Mouse (Mus musculus) frontal cortex, postnatal 36 days (tissue): Measurements from ENCODE around the gene Cda.

Experiments
- DNase-seq, 2 experiments: peaks; one replicate each; pipeline ENCODE4 v3.0.0; 2022; ENCODE audit warnings: low spot score in 2 of 2

Cda gene

GRCm38 (mm10) chr4:138307739-138308138 lies 60.1 kb downstream of the Cda start:
- DNase-seq: no peak

DNA sequence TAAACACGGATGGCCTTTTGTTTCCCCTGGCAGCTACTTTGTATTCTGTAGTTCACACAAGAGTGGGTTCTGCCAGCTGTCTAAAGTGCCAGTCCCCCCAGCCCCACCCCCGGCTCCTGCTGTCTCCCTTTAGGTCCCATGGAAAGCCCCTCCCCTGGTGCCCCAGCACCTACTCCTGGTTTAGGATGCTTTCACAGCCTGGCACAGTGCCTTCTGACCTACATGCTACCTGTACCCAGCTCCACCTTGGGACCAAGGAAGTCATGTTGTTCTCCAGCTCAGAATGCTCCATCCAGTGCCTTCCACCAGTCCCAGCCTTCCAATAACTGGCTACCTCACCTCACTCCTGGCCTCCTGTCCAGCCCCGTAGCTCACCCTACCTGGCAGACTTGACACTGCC lies 60.8 kb downstream of the Cda start:
- no peak for DNase-seq

- DNase-seq: peak; percentile 96 to 99
Measured at GRCm38 (mm10) chr4:138304340-138305104, 63.3 kb downstream of the Cda start, which contains the start of gene Ddost. Gene Ddost, plus strand, starts transcription at chr4:138304730.

GRCm38 (mm10) chr4:138303742-138304141 lies 64.0 kb downstream of the Cda start:
- no peak for DNase-seq

GRCm38 (mm10) chr4:138303011-138303410 lies 64.8 kb downstream of the Cda start:
- no peak for DNase-seq

DNA sequence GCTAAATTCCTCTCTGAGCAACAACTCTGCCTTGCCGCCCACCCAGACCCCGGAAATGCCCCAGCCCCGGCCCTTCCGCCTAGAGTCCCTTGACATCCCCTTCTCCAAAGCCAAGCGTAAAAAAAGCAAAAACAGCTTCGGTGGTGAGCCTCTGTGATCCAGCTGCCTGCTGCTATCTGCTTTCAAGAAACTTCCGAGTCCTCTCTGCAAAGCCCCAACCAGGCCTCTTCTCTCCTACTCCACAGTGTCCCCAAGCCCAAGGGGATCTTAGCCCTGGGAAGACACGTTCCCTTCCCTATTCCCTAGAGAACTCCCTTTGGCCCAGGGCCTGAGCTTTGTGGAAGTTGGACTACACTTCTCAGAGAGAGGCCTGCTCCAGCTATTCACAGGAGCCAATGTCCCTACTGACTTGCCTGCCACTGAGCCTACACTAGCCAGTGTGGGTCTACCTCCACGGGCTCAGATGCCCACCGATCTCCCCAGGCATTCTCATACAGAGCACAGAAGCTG lies 66.5 kb downstream of the Cda start:
- no peak for DNase-seq

DNA sequence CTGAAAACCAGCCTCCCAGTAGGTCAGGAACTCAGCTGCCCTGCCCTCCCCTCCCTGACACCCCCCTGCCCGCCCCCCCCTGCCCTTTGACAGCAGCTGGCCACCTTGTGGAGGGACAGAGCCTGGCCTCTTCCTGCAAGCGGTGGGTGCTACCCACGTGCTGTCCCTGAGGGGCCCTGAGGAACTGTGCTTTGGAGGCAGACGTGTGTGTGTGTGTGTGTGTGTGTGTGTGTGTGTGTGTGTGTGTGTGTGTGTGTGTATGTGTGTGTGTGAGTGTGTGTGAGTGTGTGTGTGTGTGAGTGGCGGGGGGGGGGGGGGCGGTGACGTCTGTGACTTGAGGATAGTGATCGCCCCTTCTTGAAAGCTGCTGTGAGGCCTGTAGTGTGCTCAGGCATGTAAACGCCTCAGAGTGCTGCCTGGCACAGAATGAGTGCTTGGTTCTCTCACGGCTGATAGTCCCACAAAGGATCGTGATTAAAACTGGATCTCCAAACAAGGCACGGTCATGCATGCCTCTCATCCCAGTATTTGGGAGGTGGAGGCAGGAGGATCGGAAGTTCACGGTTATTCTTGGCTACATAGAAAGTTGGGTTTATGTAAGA lies 73.7 kb downstream of the Cda start:
- no peak for DNase-seq

DNA sequence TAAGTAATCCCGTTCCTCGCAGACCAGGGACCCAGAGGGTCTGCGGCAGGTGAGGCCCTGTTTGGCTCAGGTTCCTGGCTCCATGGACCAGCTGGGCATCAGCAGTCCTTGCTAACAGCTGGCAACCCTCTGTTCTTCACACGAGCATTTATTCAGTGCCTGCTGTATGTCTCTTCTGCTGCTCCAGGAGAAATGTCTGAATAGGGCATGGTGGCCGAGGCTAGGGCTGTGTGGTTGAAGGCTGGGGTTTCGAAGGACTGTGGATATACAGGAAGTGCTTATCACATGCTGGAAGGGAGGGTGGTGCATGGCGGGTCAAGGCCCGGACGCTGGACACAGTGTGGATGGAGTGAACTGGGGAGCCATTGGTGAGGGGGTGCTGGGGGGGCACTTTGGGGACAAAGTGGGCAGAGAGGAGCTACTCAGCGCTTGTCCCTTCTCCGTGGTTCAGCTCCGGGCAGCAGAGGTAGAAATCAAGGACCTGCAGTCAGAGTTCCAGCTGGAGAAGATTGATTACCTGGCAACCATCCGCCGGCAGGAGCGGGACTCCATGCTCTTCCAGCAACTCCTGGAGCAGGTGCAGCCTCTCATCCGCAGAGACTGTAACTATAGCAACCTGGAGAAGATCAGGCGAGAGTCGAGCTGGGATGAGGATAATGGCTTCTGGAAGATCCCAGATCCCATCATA lies 74.4 kb downstream of the Cda start:
- no peak for DNase-seq

DNA sequence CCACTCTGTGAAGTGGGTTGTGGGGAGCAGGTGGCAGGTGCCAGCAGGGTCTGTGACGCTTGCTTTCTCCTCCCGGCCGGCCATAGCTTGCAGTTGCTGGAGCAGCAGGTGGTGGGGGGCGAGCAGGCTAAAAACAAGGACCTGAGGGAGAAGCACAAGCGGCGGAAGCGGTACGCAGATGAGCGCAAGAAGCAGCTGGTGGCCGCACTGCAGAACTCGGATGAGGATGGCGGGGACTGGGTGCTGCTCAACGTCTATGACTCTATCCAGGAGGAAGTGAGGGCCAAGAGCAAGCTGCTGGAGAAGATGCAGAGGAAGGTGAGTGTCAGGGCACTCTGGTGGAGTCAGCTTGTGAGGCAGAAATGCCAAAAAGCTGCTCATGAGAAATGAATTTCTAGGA lies 75.8 kb downstream of the Cda start:
- DNase-seq: no peak

DNA sequence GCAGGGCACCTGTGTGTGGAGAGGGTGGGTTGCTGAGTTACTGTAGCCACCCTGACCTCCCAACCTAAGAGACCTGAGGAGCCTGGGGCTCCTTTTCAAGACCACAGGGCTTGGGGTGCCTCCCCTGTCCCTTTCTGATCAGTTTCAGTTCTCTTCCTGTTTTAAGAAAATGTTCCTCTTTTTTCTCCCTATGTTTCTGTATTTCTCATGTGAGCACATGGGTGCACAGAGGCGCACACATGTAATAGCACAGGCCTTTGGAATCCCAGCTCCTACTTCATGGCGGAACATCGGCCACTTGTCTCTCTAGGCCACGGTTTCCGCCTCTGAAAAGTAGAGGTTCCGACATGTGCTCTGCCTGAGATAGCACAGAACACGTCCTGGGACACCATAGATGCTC lies 79.1 kb downstream of the Cda start:
- DNase-seq: no peak
